Mouse (Mus musculus) kidney, postnatal 10 days (tissue): ENCODE measurements around the gene Bach2.

Experiments used
- DNase-seq: peaks from one replicate; pipeline ENCODE4 v3.0.0; 2021; ENCODE audit warnings: mixed read lengths

The Bach2 gene

DNA sequence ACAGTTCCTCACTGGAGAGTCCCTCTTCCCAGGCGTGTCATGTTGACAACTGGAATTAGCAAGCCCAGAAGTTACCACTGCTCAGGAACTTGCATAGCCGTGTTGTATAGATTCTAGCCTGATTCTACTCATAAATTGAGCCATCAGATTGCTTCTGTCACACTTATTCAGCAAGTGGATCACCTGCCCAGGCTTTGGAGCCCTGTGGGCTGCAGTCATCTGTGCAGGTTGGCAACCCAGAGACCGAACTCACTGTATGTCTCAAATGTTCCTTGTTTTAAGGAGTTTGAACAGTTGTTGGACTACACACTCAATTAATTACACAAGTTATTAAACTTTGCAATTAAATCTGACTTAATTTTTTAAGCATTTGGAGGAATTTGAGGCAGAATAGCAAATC, 61.4 kb downstream of the Bach2 start:
- no peak for DNase-seq

DNA sequence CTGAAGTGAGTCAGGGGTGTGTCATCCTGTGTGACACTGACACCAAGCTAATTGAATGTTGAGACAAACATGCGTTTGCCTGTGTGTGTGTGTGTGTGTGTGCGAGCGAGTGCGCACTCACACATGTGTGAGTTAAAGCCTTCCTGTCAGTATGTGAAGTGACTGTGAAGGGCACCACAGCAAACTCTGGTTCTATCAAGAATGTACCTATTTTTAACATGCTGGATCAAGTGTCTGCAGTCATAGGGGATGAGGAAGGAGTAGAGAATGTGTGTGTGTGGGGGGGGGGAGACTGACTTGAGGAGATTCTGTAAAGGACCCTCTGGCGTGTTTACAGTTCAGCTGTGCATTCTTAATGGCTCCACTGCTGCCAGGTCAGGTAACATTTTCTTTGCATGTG, 64.1 kb downstream of the Bach2 start:
- DNase-seq: no peak

GRCm38 (mm10) chr4:32303076-32303475, 64.5 kb downstream of the Bach2 start:
- DNase-seq: peak; percentile 58

DNA sequence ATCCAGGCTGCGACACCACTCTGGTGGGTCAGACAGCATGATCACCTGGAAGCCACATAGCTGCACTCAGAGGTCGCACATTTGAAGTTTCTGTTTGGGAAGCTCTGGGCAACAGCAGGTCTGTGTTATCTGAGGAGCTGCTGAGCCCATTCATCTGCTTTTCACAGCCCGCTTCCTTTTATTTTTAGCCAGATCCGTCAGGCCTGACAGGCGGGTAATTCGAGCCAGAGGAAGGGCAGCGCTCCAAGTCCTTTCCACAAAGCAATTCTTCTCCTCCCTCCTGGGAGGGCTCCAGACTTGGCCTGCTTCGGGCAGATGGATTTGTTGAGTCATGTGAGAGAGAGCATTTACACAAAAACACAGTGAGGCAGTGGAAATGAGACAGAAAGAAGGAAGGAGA, 65.1 kb downstream of the Bach2 start:
- peak; percentile 94 for DNase-seq

- DNase-seq: no peak
Observed at GRCm38 (mm10) chr4:32304221-32304703, 65.7 kb downstream of the Bach2 start.

DNA sequence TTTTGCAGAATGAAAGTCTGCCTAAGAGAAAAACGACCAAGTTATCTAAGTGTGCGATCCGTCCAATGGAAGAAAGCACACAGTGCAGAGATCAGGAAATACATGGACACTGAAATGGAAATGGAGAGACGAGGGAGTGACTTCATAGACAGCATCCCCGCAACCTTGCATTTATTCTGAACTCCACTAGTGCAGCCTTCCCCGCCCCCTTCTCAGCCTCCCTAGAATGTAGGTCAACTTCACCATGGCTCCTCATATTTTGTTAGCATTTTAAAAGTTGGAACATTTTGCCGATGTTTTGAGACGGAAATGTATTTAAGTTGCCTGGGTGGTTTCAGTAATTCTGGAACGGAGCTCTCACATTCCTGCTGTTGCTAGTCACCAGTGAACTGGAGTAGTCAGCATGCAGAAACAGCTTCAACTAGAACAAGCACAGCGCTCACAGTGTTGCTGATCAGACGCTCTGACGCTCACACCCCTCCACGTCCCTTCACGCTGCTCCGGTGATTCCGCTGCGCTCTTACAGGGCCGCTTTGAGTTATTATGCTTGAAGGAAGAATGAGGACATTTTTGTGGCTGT, 66.5 kb downstream of the Bach2 start:
- DNase-seq: peak; percentile 40

GRCm38 (mm10) chr4:32305683-32306082, 67.1 kb downstream of the Bach2 start:
- no peak for DNase-seq

GRCm38 (mm10) chr4:32306169-32306792, 67.7 kb downstream of the Bach2 start:
- peak; percentile 46 for DNase-seq

DNA sequence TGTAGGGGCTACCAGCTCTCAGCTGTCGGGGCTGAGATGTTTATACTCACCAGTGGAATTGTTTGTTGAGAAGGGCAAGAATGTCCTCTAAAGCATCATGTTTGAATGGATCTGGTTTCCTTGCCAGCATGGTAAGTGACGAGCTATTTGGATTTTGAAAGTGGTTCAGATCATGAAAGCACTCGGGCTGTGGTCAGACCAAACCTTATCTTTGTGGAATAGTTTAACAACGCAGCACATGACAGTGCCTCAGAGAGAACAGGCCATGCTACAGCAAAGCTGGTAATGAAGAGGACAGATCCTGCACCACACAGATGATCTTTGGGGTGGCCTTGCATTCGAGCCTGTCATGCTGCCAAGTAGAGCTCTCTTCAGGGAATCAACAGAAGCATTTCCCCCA, 68.6 kb downstream of the Bach2 start:
- DNase-seq: no peak

GRCm38 (mm10) chr4:32312171-32312946, 73.8 kb downstream of the Bach2 start:
- no peak for DNase-seq

GRCm38 (mm10) chr4:32314919-32315318, 76.3 kb downstream of the Bach2 start:
- DNase-seq: no peak

- no peak for DNase-seq
Observed at GRCm38 (mm10) chr4:32318608-32319007, 80.0 kb downstream of the Bach2 start.

- no peak for DNase-seq
Observed at GRCm38 (mm10) chr4:32319327-32319726, 80.7 kb downstream of the Bach2 start.

GRCm38 (mm10) chr4:32320039-32320438, 81.4 kb downstream of the Bach2 start:
- DNase-seq: no peak

DNA sequence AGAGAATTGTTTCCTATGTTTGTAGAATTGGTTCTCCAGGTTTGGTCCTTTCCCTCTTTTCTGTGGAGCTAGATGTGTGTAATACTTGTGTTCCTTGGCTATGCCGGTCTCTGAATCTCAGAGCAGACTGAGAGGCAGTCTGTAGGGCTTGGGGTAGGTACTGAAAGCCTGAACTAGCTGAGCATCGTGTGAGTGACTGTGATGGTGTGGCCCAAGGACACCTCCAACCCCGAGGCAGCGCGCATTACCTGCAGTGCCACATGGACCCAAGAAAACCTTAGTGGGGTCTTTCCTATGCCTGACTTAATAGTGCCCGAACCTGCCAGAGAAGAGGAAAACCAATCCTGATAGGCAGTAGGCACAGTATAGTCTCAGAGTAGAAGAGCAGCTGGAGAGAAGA, 85.5 kb downstream of the Bach2 start:
- DNase-seq: no peak

- DNase-seq: no peak
Observed at GRCm38 (mm10) chr4:32324967-32325366, 86.4 kb downstream of the Bach2 start.

- DNase-seq: no peak
Observed at GRCm38 (mm10) chr4:32325596-32325995, 87.0 kb downstream of the Bach2 start.

DNA sequence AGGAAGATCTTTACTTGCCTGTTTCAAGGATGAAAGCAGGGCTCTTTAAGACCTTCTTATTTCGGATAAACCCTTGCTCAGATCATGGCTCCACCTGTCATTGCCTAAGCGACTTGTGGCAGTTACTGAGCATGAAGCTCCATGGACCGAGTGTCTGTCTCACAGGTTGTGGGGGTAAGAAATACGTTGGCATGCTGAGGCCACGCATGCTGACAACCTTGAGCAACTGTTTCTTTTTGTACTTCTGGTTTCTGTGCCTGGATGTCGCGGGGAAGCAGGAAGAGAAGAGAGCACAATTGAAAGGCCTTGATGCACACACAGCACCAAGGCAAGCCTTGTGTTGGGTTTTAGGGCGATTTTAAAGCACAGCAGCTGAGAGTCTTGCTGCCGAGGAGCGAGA, 87.7 kb downstream of the Bach2 start:
- DNase-seq: no peak

- no peak for DNase-seq
Observed at GRCm38 (mm10) chr4:32326860-32327259, 88.3 kb downstream of the Bach2 start.

GRCm38 (mm10) chr4:32327626-32328025, 89.0 kb downstream of the Bach2 start:
- no peak for DNase-seq

- DNase-seq: no peak
Observed at GRCm38 (mm10) chr4:32328561-32328960, 90.0 kb downstream of the Bach2 start.

GRCm38 (mm10) chr4:32330584-32331314, 92.1 kb downstream of the Bach2 start:
- no peak for DNase-seq

GRCm38 (mm10) chr4:32332028-32332427, 93.4 kb downstream of the Bach2 start:
- no peak for DNase-seq
